Mouse (Mus musculus) adrenal gland, adult 2 months (tissue): ENCODE data around the gene Arpc4. TPM values are rescaled to one million over a fixed set of nuclear protein-coding genes. Genes with fewer than 3 reads are reported as not detected.

Experiments
- DNase-seq: peaks from one replicate; pipeline ENCODE4 v3.0.0; 2021
- polyA plus RNA-seq: library from polyadenylated mRNA; depleted of rRNA; stranded (reverse); fragments of >200 nt; gene quantifications from 2 replicates; pipeline ENCODE4 v1.2.3, GENCODE M21; 2012
- total RNA-seq, 2 experiments: library from RNA; stranded (reverse); gene quantifications; 2 replicates each; pipeline ENCODE4 v1.2.3; 2021

The Arpc4 gene
- total and polyA plus RNA-seq, 3 experiments: 61.0 to 211 (median 175) TPM

DNA sequence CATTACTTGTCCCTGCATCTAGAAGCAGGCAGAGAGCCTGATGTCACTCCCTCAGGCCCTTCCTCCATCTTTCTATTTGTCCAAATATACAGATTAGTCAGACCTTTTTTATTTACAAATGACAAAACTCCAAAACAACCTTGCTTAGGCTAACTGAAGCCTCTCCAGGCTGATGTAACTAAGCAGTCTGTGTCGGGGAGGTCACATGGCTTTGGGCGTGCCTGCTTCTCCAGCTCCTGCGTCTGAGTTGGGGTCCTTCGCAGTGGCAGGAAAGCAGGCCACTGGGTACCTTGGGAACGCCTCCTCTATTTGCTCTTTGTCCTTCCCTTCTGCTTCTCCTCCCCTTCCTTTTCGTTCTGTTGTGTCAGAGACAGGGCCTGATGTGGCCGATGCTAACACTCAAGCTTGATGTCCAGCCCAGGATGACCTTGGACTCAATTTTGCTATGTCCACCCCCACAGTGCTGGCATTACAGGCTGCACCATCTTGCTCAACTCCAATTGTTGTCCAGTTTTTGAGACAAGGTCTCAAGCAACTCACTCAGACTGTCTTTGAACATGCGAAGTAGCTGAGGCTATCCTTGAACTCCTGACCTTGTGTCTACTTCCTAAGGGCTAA lies 13.3 kb upstream of the Arpc4 start:
- peak; percentile 73 for DNase-seq

GRCm38 (mm10) chr6:113366639-113367038 lies 11.3 kb upstream of the Arpc4 start:
- no peak for DNase-seq

DNA sequence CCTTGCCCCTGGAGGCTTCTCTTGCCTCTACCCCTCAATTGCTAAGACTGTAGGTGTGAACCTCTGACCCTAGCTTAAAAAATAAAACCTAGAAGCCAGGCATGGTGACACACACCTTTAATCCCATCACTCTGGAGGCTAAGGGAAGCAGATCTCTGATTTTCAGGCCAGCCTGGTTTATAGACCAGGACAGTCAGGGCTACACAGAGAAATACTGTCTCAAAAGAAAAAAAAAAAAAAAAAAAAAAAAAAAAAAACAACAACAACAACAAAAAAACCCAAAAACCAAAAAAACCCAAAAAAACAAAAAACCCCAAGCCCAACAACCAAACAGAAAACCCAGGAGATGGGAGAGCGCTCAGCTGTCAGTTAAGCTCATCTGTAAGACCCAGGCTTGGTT lies 10.3 kb upstream of the Arpc4 start:
- no peak for DNase-seq

DNA sequence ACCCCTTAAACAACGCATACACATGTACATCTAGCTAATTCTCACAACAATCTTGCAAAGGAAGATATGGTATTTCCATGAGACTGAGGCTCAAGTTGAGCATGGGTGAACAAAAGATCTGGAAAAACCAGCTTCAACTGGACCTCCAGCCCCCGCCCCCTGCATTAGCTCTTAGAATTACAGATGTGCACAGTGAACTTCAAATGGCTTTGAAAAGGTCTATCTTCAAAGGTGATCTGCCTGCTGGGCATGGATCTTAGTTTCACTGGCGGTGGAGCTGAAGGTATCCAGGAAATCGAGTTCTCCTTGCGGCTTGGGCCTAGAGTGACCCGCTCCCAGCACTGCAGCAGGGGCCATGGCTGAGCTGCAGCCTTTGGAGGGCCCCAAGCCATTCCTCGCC lies 9.8 kb upstream of the Arpc4 start:
- no peak for DNase-seq

DNA sequence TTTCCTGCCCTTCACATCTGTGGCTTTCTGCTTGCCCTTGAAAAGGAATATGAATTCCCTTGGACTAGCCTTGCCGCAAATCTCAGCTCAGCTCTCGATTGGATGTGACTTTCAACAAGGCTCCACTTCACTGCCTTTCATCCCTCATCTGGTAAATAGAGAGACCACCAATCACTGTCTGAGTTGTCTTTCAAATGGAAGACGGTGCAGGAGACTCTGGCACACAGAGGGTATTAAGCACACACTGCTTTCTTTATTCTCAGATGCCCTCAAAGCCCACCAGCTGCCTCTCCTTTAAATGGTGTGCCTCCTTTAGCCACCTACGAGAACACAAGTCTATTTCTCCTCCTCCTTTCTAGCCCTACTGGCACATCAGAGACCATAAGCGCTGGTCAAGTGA lies 9.3 kb upstream of the Arpc4 start:
- no peak for DNase-seq

- no peak for DNase-seq
These were observed 7.6 kb upstream of the Arpc4 start for GRCm38 (mm10) chr6:113370194-113370929.

- peak; percentile 39 for DNase-seq
These were observed 4.4 kb upstream of the Arpc4 start for GRCm38 (mm10) chr6:113373491-113373890.

DNA sequence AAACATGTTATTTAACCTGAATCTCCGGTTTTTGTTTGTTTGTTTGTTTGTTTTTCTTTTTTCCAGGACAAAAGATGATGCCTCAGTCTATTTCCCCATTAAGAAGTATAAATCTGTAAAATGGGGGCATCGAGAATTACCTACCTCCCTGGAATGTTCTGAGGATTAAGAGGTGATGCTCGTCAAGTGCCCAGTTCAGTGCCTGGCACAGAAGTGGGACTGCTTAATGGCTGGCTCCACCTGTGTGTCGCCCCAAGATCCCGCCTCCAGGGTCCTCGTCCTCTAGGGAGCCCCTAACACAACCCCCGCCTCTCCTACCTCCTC lies 781 bp upstream of the Arpc4 start:
- no peak for DNase-seq

DNA sequence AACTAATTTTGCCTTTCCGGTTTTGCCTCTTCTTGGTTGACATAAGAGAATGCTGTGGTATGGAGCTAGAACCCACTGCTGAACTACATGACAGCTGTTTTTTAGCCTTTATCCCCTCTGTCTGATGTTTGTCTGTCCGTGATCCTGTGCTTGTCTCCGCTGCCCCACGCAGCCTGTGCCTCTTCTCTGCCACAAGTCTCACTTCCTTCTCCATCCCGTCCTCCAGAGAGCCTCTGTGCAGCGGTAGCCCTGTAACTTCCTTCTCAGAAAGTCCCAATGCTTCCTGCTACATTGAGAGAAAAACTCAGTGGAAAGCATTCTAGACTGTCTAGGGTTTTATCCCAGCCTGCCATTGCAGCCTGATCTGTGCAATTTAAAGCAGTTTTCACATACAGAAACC lies 1.3 kb downstream of the Arpc4 start:
- no peak for DNase-seq

GRCm38 (mm10) chr6:113380480-113380879 lies 2.6 kb downstream of the Arpc4 start:
- DNase-seq: no peak

DNA sequence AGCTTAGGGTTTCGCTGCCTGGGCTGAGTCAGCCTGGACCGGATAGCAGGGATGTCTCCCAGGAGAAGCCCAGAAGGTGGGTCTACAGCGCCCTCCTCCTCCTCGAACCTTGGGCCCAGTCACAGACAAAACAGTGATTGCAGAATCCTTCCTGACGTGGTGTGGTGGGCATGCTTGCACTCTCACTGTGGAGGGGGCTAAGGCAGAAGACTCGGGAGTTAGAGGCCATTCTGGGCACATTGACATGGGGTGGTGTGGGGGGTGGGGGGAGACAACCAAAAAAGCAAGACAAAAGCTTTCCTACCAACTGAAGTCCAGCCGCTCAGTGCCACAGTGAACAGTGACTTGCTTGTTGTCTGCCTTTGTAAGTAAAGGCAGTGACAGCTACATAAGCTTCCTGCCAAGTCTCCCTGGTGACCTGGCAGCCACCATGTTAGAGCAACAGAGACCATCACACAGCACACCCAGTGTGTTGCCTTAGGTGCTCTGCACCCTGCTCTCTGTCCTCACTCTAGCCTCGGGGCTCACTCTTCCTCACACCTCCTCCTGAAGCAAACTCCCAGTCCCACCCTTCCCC lies 6.5 kb downstream of the Arpc4 start:
- no peak for DNase-seq

- DNase-seq: no peak
These were observed 7.3 kb downstream of the Arpc4 start for GRCm38 (mm10) chr6:113385160-113385714.

DNA sequence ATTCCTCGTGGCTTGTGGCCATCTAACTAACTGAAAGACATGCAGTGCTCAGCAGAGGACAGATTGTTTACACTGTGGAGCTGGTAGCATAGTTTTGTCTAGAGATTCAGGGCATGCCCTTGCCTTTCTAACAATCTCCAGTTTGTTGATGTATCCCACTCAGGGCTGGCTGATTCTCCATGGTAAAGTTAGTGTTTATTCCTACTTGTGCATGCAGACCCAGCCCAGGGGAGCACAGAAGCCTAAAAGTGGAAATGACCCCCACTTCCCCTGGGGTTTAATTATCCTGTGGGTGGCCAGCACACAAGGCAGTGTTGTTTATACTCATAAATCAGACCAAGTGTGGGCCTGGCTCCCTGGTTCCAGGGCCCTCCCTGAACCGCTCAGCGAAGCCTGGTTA lies 8.1 kb downstream of the Arpc4 start:
- no peak for DNase-seq

DNA sequence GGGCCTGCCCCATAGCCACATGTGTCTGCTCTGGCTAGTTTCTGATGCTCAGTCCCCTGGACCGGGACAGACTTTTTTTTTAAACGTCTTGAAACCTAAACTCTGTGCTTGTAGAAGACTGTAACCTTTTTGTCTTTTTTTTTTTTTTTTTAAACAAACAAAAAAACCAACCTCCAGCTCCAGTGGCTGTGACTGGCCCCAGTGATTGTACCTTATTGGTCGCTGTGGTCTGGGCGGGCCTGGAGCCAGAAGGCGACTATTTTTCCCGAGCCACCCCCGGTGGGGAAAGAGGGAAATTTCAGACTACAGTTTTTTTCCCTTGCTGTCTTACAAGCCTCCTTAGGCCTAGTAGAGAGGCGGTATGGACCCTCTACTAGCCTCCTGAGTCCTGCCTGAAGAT lies 11.0 kb downstream of the Arpc4 start, which contains the start of gene Ttll3:
Gene Ttll3, plus strand, starts transcription at position 301 of the 400 bp plus-strand sequence.
- DNase-seq: no peak

- DNase-seq: no peak
These were observed 12.8 kb downstream of the Arpc4 start for GRCm38 (mm10) chr6:113390715-113391114.

GRCm38 (mm10) chr6:113392015-113392386 lies 14.1 kb downstream of the Arpc4 start:
- DNase-seq: no peak

DNA sequence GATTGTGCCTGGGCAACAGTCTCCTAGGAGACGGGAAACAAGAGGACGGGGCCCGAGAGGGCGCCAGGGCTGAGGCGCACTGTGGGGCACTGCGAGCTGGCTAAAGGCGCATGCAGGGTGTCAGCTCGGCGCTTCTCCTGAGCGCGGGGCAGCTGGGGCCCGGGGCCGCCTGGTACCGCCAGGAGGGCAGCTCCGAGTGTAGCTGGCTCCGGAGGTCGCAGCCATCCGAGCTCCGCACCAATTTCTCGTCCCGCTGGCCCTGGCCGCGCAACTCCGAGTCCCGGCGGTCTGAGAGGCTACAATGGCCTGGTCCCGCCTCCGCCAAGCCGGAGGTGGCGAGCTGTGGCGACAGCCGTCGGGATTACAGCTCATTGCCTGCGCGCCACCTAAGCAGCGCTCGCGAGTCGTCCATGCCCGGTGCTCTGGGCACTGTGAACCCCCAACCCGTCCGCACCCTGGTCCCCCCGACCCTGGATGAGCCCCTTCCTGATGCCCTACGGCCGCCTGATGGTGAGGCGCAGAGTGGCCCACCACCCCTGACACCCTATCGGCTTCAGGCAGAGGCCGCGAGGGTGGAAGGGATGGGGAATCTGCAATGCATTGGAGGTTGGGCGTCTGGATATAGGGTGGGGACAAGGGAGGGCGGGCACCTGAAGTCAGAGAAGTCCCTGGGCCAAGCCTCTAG lies 14.6 kb downstream of the Arpc4 start:
- peak; percentile 77 for DNase-seq

DNA sequence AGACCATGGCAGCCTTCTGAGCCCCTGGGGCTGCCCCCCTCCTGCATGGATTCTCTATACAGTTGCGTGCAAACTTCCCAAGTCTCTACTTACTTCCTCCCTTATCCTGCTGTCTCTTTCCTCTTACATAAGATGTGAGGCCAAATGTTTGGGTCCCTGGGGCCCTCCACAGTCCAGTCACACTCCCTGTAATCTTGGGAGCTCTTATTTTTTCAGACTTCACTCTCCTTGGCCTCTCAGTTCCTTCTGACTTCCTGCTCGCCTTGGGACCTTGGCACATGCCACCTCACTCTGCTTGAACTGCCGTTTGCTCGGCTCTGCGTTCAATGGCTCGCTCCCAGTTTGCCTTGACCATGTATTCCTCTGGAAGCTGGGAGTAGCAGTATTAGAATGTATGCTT lies 16.0 kb downstream of the Arpc4 start:
- no peak for DNase-seq

GRCm38 (mm10) chr6:113394811-113395210 lies 16.9 kb downstream of the Arpc4 start:
- DNase-seq: no peak

GRCm38 (mm10) chr6:113395501-113395900 lies 17.6 kb downstream of the Arpc4 start:
- no peak for DNase-seq

DNA sequence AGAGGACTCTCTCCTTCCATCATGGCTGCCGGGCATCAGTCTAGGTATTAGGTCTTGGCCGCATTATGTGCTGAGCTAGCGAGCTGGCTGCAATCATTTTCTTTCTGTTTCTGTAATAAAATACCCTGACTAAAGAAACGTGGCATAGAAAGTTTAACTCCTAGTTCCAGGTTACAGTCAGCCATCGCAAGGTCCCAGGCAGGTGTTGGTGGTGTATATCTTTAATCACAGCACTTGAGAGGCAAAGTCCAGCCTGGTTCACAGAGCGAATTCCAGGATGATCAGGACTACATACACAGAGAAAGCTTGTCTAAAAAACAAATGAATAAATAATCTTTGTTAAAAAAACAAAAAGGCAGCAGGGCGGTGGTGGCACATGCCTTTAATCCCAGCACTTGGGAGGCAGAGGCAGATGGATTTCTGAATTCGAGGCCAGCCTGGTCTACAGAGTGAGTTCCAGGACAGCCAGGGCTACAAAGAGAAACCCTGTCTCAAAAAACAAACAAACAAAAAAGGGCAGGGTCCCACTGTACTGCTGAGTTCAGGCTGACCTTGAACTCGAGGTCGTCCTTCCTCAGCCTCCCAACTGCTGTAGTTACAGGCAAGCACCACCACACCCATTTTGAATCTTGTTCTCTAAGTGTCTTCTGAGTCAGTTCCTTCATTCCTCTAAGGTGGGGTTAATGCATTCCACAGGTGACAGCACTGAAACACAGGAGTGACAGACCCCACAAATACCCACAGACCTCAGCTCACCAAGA lies 18.5 kb downstream of the Arpc4 start:
- DNase-seq: no peak

DNA sequence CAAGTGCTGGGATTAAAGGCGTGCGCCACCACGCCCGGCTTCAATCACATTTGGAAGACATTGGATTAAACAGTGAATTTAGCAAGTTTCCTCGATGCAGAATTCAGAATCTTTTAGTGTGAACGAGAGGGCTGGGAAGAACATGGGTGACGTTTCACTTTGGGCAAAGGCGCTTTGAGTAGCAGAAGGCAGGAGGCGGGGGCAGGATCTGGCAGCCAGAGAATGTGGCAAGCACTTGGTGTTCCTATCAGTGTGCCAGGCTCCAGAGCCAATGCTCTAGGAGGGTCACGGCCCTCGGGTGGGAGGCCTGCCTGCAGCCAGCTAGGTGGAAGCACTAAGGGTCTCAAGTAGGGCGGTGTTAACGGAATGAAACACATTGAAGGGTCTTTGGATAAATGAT lies 24.2 kb downstream of the Arpc4 start:
- DNase-seq: no peak
